In genomic region chr16:20715161-20715560, GRCm38 (mm10) we compare ENCODE assay signal across 7 mouse cellular contexts. TPM values are rescaled to one million over a fixed set of nuclear protein-coding genes. Genes with fewer than 3 reads are reported as not detected.
DNase-seq lines count a peak whose midpoint lies in the region; ATAC-seq and TF ChIP-seq lines count a peak whose summit lies in the region.

No protein-coding gene starts in this region.

- no peak for ATAC-seq in lung, embryonic 16.5 days (ENCODE audit: low read depth)
- no peak for ATAC-seq in forebrain, embryonic 13.5 days
- no peak for ATAC-seq in limb, embryonic 14.5 days (ENCODE audit: low FRiP score, low read depth)
- ATAC-seq in stomach, embryonic 16.5 days (ENCODE audit: insufficient read depth, low FRiP score), result no peak

- H3K9ac ChIP-seq in lung, embryonic 16.5 days (ENCODE audit: low read length), result peak overlapping the region; percentile 78
- H3K9ac ChIP-seq in forebrain, embryonic 13.5 days, result peak overlapping the region; percentile 83
- H3K9ac ChIP-seq in limb, embryonic 14.5 days (ENCODE audit: low read depth, low read length, severe bottlenecking), result peak overlapping the region; percentile 72
- H3K9ac ChIP-seq in stomach, embryonic 16.5 days (ENCODE audit: low read length), result peak overlapping the region; percentile 72

- DNase-seq in lung, postnatal 25 days (ENCODE audit: low spot score), result no peak
- no peak for DNase-seq in limb, embryonic 14.5 days (ENCODE audit: low spot score)
- no peak for DNase-seq in ovary, postnatal 36 days (ENCODE audit: low spot score)
- no peak for DNase-seq in right cerebral cortex, postnatal 25 days

- no peaks in the 10 kb centered on the region for H3K27me3 ChIP-seq in lung, embryonic 16.5 days (ENCODE audit: control insufficient read depth, insufficient read depth, low read depth, low read length)
- no peaks in the 10 kb centered on the region for H3K27me3 ChIP-seq in forebrain, embryonic 13.5 days
- no peaks in the 10 kb centered on the region for H3K27me3 ChIP-seq in limb, embryonic 14.5 days (ENCODE audit: control insufficient read depth, insufficient read depth, low read length)
- no peaks in the 10 kb centered on the region for H3K27me3 ChIP-seq in stomach, embryonic 16.5 days (ENCODE audit: control insufficient read depth, insufficient read depth, low read length)

- H3K27ac ChIP-seq in lung, embryonic 16.5 days (ENCODE audit: low read length), result no peak overlapping the region
- H3K27ac ChIP-seq in forebrain, embryonic 13.5 days, result no peak overlapping the region
- H3K27ac ChIP-seq in limb, embryonic 14.5 days (replicated peaks; ENCODE audit: low read depth, low read length), result no peak overlapping the region
- peak overlapping the region; percentile 92; the same call in 1 of the 2 replicates for H3K27ac ChIP-seq in stomach, embryonic 16.5 days (ENCODE audit: low read length)

- H3K4me1 ChIP-seq in lung, embryonic 16.5 days (replicated peaks; ENCODE audit: control insufficient read depth, insufficient read depth, low read length), result peaks cover 20% of the 10 kb centered on the region
- peaks cover 47% of the 10 kb centered on the region for H3K4me1 ChIP-seq in forebrain, embryonic 13.5 days
- H3K4me1 ChIP-seq in limb, embryonic 14.5 days (ENCODE audit: control insufficient read depth, insufficient read depth, low read length), result peaks cover 20% of the 10 kb centered on the region
- H3K4me1 ChIP-seq in stomach, embryonic 16.5 days (ENCODE audit: control insufficient read depth, insufficient read depth, low read length), result peaks cover 26% of the 10 kb centered on the region

- TF ChIP-seq POLR2A in limb, embryonic 14.5 days (IDR thresholded peaks at IDR 0.05; ENCODE audit: borderline replicate concordance, extremely low read depth, insufficient read depth, insufficient read length), result no peak

- peaks cover 3% of the 10 kb centered on the region for H3K36me3 ChIP-seq in lung, embryonic 16.5 days (ENCODE audit: control insufficient read depth, insufficient read depth, low read length)
- peaks cover 31% of the 10 kb centered on the region for H3K36me3 ChIP-seq in forebrain, embryonic 13.5 days (ENCODE audit: poor library complexity, severe bottlenecking)
- peaks cover 31% of the 10 kb centered on the region for H3K36me3 ChIP-seq in limb, embryonic 14.5 days (ENCODE audit: control insufficient read depth, insufficient read depth, low read length)
- no peaks in the 10 kb centered on the region for H3K36me3 ChIP-seq in stomach, embryonic 16.5 days (ENCODE audit: control insufficient read depth, insufficient read depth, low read length)

- 51% methylated on average over 2 of the region's 2 CpGs for WGBS in lung, embryonic 16.5 days
- WGBS in forebrain, embryonic 13.5 days, result 67% methylated on average over 2 of the region's 2 CpGs
- 60% methylated on average over 2 of the region's 2 CpGs for WGBS in limb, embryonic 14.5 days
- 48% methylated on average over 2 of the region's 2 CpGs for WGBS in stomach, embryonic 16.5 days

- peak overlapping the region; percentile 70 for H3K4me3 ChIP-seq in lung, embryonic 16.5 days (ENCODE audit: low read length)
- peak overlapping the region; percentile 64 for H3K4me3 ChIP-seq in forebrain, embryonic 13.5 days
- H3K4me3 ChIP-seq in limb, embryonic 14.5 days (replicated peaks; ENCODE audit: low read length), result peak overlapping the region; percentile 72
- H3K4me3 ChIP-seq in stomach, embryonic 16.5 days (replicated peaks; ENCODE audit: low read length), result peak overlapping the region; percentile 70

- H3K4me2 ChIP-seq in lung, embryonic 16.5 days (ENCODE audit: low read depth, low read length), result peak overlapping the region; percentile 96
- H3K4me2 ChIP-seq in forebrain, embryonic 13.5 days, result peak overlapping the region; percentile 89
- H3K4me2 ChIP-seq in limb, embryonic 14.5 days (replicated peaks; ENCODE audit: low read depth, low read length, severe bottlenecking), result peak overlapping the region; percentile 91
- peak overlapping the region; percentile 67 for H3K4me2 ChIP-seq in stomach, embryonic 16.5 days (ENCODE audit: low read depth, low read length)

- H3K9me3 ChIP-seq in lung, embryonic 16.5 days (ENCODE audit: control insufficient read depth, low read length), result no peaks in the 10 kb centered on the region
- H3K9me3 ChIP-seq in forebrain, embryonic 13.5 days (replicated peaks), result no peaks in the 10 kb centered on the region
- H3K9me3 ChIP-seq in limb, embryonic 14.5 days (ENCODE audit: control insufficient read depth, low read length), result no peaks in the 10 kb centered on the region
- H3K9me3 ChIP-seq in stomach, embryonic 16.5 days (replicated peaks; ENCODE audit: control insufficient read depth, low read length), result no peaks in the 10 kb centered on the region

RNA-seq across cellular contexts. Expression of gene Polr2h, which starts 2.3 kb away (rescaled TPM):
- 74.3 and 87.5 TPM in 2 replicates for polyA plus RNA-seq in lung, embryonic 16.5 days (2015; fragmentation: Nextera tagmentation; extraction: Ambion mirVana)
- polyA plus RNA-seq in forebrain, embryonic 13.5 days (2015; fragmentation: Nextera tagmentation; extraction: Ambion mirVana), result 101 and 104 TPM in 2 replicates
- 65.1 and 77.0 TPM in 2 replicates for polyA plus RNA-seq in limb, embryonic 14.5 days (2012; rRNA removed)
- polyA plus RNA-seq in limb, embryonic 14.5 days (2014; fragmentation: Nextera tagmentation; extraction: Ambion mirVana), result 112 and 121 TPM in 2 replicates
- 75.2 and 84.9 TPM in 2 replicates for polyA plus RNA-seq in stomach, embryonic 16.5 days (2015; fragmentation: Nextera tagmentation; extraction: Ambion mirVana)

RNA-seq across cellular contexts. Expression of gene Clcn2, which starts 2.4 kb away (rescaled TPM):
- polyA plus RNA-seq in lung, embryonic 16.5 days (2015; fragmentation: Nextera tagmentation; extraction: Ambion mirVana), result 5.8 and 8.2 TPM in 2 replicates
- 13.2 and 14.5 TPM in 2 replicates for polyA plus RNA-seq in forebrain, embryonic 13.5 days (2015; fragmentation: Nextera tagmentation; extraction: Ambion mirVana)
- 72.9 and 102 TPM in 2 replicates for polyA plus RNA-seq in limb, embryonic 14.5 days (2012; rRNA removed)
- polyA plus RNA-seq in limb, embryonic 14.5 days (2014; fragmentation: Nextera tagmentation; extraction: Ambion mirVana), result 17.1 and 21.6 TPM in 2 replicates
- polyA plus RNA-seq in stomach, embryonic 16.5 days (2015; fragmentation: Nextera tagmentation; extraction: Ambion mirVana), result 11.6 and 12.9 TPM in 2 replicates

RNA-seq across cellular contexts. Expression of gene Chrd, which starts 17.8 kb away (rescaled TPM):
- 3.3 and 3.8 TPM in 2 replicates for polyA plus RNA-seq in lung, embryonic 16.5 days (2015; fragmentation: Nextera tagmentation; extraction: Ambion mirVana)
- polyA plus RNA-seq in forebrain, embryonic 13.5 days (2015; fragmentation: Nextera tagmentation; extraction: Ambion mirVana), result 1.8 and 2.8 TPM in 2 replicates
- 38.9 and 47.1 TPM in 2 replicates for polyA plus RNA-seq in limb, embryonic 14.5 days (2012; rRNA removed)
- polyA plus RNA-seq in limb, embryonic 14.5 days (2014; fragmentation: Nextera tagmentation; extraction: Ambion mirVana), result 11.5 and 11.6 TPM in 2 replicates
- polyA plus RNA-seq in stomach, embryonic 16.5 days (2015; fragmentation: Nextera tagmentation; extraction: Ambion mirVana), result 5.2 and 5.6 TPM in 2 replicates

RNA-seq across cellular contexts. Expression of gene Thpo, which starts 19.1 kb away (rescaled TPM):
- 0.79 and 0.99 TPM in 2 replicates for polyA plus RNA-seq in lung, embryonic 16.5 days (2015; fragmentation: Nextera tagmentation; extraction: Ambion mirVana)
- 0.68 and 0.74 TPM in 2 replicates for polyA plus RNA-seq in forebrain, embryonic 13.5 days (2015; fragmentation: Nextera tagmentation; extraction: Ambion mirVana)
- 3.8 and 4.5 TPM in 2 replicates for polyA plus RNA-seq in limb, embryonic 14.5 days (2012; rRNA removed)
- 0.78 and 1.4 TPM in 2 replicates for polyA plus RNA-seq in limb, embryonic 14.5 days (2014; fragmentation: Nextera tagmentation; extraction: Ambion mirVana)
- polyA plus RNA-seq in stomach, embryonic 16.5 days (2015; fragmentation: Nextera tagmentation; extraction: Ambion mirVana), result 1.0 and 1.3 TPM in 2 replicates

RNA-seq across cellular contexts. Expression of gene Fam131a, which starts 22.1 kb away (rescaled TPM):
- polyA plus RNA-seq in lung, embryonic 16.5 days (2015; fragmentation: Nextera tagmentation; extraction: Ambion mirVana), result 7.8 and 9.1 TPM in 2 replicates
- 32.5 and 35.4 TPM in 2 replicates for polyA plus RNA-seq in forebrain, embryonic 13.5 days (2015; fragmentation: Nextera tagmentation; extraction: Ambion mirVana)
- 15.6 and 21.3 TPM in 2 replicates for polyA plus RNA-seq in limb, embryonic 14.5 days (2012; rRNA removed)
- 10.3 and 11.0 TPM in 2 replicates for polyA plus RNA-seq in limb, embryonic 14.5 days (2014; fragmentation: Nextera tagmentation; extraction: Ambion mirVana)
- polyA plus RNA-seq in stomach, embryonic 16.5 days (2015; fragmentation: Nextera tagmentation; extraction: Ambion mirVana), result 9.7 and 10.3 TPM in 2 replicates
